Mouse (Mus musculus): ENCODE measurements at regions not wholly inside any gene's neighbourhood (a gene's known extent, or its start where the extent isn't known, plus 50 kb on each side); places are given as distances from the start of the nearest gene placed in this dataset.

GRCm38 (mm10) chr10:95622879-95623517 lies 50.3 kb downstream of the Anapc15-ps start:
- H3K27ac ChIP-seq (replicated peaks; ENCODE audit: low read depth, low read length), result no peak overlapping the region
- ATAC-seq (replicated peaks; ENCODE audit: insufficient number of reproducible peaks, low FRiP score, low TSS enrichment, low read depth) (peak; percentile 29; the same call in 1 of the 2 replicates), DNase-seq (ENCODE audit: low spot score) (no peak)
- no peak overlapping the region for H3K4me2 ChIP-seq (ENCODE audit: low read depth, low read length)
- WGBS, result 6% methylated on average over 2 of the region's 2 CpGs
- no peaks in the 10 kb centered on the region for H3K36me3 ChIP-seq (replicated peaks; ENCODE audit: control insufficient read depth, insufficient read depth, low read depth, low read length)
- H3K4me1 ChIP-seq (ENCODE audit: control insufficient read depth, insufficient read depth, low read length), result no peaks in the 10 kb centered on the region
- no peaks in the 10 kb centered on the region for H3K27me3 ChIP-seq (ENCODE audit: control insufficient read depth, insufficient read depth, low read length)
- H3K4me3 ChIP-seq (ENCODE audit: low read depth, low read length), result no peak overlapping the region
- no peaks in the 10 kb centered on the region for H3K9me3 ChIP-seq (replicated peaks; ENCODE audit: control insufficient read depth, low read length)
- H3K9ac ChIP-seq (replicated peaks; ENCODE audit: low read length), result no peak overlapping the region

GRCm38 (mm10) chr10:95620796-95621195 lies 52.5 kb downstream of the Anapc15-ps start:
- Histone ChIP-seq H3K27ac (replicated peaks; ENCODE audit: low read depth, low read length) (no peak overlapping the region), H3K4me1 (ENCODE audit: control insufficient read depth, insufficient read depth, low read length) (no peaks in the 10 kb centered on the region), H3K4me3 (ENCODE audit: low read depth, low read length) (no peak overlapping the region), H3K9ac (replicated peaks; ENCODE audit: low read length) (no peak overlapping the region), H3K9me3 (replicated peaks; ENCODE audit: control insufficient read depth, low read length) (no peaks in the 10 kb centered on the region), H3K4me2 (ENCODE audit: low read depth, low read length) (no peak overlapping the region), H3K27me3 (ENCODE audit: control insufficient read depth, insufficient read depth, low read length) (no peaks in the 10 kb centered on the region), H3K36me3 (replicated peaks; ENCODE audit: control insufficient read depth, insufficient read depth, low read depth, low read length) (no peaks in the 10 kb centered on the region)
- WGBS, result 96% methylated on average over 3 of the region's 3 CpGs
- ATAC-seq (replicated peaks; ENCODE audit: insufficient number of reproducible peaks, low FRiP score, low TSS enrichment, low read depth) (no peak), DNase-seq (ENCODE audit: low spot score) (no peak)

GRCm38 (mm10) chr10:95619601-95620000 lies 53.6 kb downstream of the Anapc15-ps start:
- DNase-seq (ENCODE audit: low spot score) (no peak), ATAC-seq (replicated peaks; ENCODE audit: insufficient number of reproducible peaks, low FRiP score, low TSS enrichment, low read depth) (no peak)
- Histone ChIP-seq H3K27me3 (ENCODE audit: control insufficient read depth, insufficient read depth, low read length) (no peaks in the 10 kb centered on the region), H3K4me2 (ENCODE audit: low read depth, low read length) (no peak overlapping the region), H3K27ac (replicated peaks; ENCODE audit: low read depth, low read length) (no peak overlapping the region), H3K9ac (replicated peaks; ENCODE audit: low read length) (no peak overlapping the region), H3K4me3 (ENCODE audit: low read depth, low read length) (no peak overlapping the region), H3K4me1 (ENCODE audit: control insufficient read depth, insufficient read depth, low read length) (no peaks in the 10 kb centered on the region), H3K9me3 (replicated peaks; ENCODE audit: control insufficient read depth, low read length) (no peaks in the 10 kb centered on the region), H3K36me3 (replicated peaks; ENCODE audit: control insufficient read depth, insufficient read depth, low read depth, low read length) (no peaks in the 10 kb centered on the region)
- 55% methylated on average over 10 of the region's 10 CpGs for WGBS

GRCm38 (mm10) chr10:95618451-95619079 lies 54.6 kb upstream of the Nudt4 start:
- ATAC-seq (replicated peaks; ENCODE audit: insufficient number of reproducible peaks, low FRiP score, low TSS enrichment, low read depth), result no peak
- no peak overlapping the region for H3K9ac ChIP-seq (replicated peaks; ENCODE audit: low read length)

GRCm38 (mm10) chr10:95616821-95617220 lies 52.9 kb upstream of the Nudt4 start:
- no peaks in the 10 kb centered on the region for H3K36me3 ChIP-seq (replicated peaks; ENCODE audit: control insufficient read depth, insufficient read depth, low read depth, low read length)
- no peak overlapping the region for H3K4me2 ChIP-seq (ENCODE audit: low read depth, low read length)
- H3K4me3 ChIP-seq (ENCODE audit: low read depth, low read length), result no peak overlapping the region
- H3K4me1 ChIP-seq (ENCODE audit: control insufficient read depth, insufficient read depth, low read length), result no peaks in the 10 kb centered on the region
- H3K9me3 ChIP-seq (replicated peaks; ENCODE audit: control insufficient read depth, low read length), result no peaks in the 10 kb centered on the region
- ATAC-seq (replicated peaks; ENCODE audit: insufficient number of reproducible peaks, low FRiP score, low TSS enrichment, low read depth) (no peak), DNase-seq (ENCODE audit: low spot score) (no peak)
- no peak overlapping the region for H3K9ac ChIP-seq (replicated peaks; ENCODE audit: low read length)
- no peaks in the 10 kb centered on the region for H3K27me3 ChIP-seq (ENCODE audit: control insufficient read depth, insufficient read depth, low read length)
- no peak overlapping the region for H3K27ac ChIP-seq (replicated peaks; ENCODE audit: low read depth, low read length)
- 78% methylated on average over 5 of the region's 5 CpGs for WGBS

More at GRCm38 (mm10) chr10:95618451-95619079, 54.6 kb upstream of the Nudt4 start:
- no peaks in the 10 kb centered on the region for H3K9me3 ChIP-seq (replicated peaks; ENCODE audit: control insufficient read depth, low read length)
- no peaks in the 10 kb centered on the region for H3K4me1 ChIP-seq (ENCODE audit: control insufficient read depth, insufficient read depth, low read length)
- H3K4me2 ChIP-seq (ENCODE audit: low read depth, low read length), result no peak overlapping the region
- H3K27me3 ChIP-seq (ENCODE audit: control insufficient read depth, insufficient read depth, low read length), result no peaks in the 10 kb centered on the region
- no peak for DNase-seq (ENCODE audit: low spot score)
- H3K36me3 ChIP-seq (replicated peaks; ENCODE audit: control insufficient read depth, insufficient read depth, low read depth, low read length), result no peaks in the 10 kb centered on the region
- 80% methylated on average over 9 of the region's 9 CpGs for WGBS
- H3K4me3 ChIP-seq (ENCODE audit: low read depth, low read length), result no peak overlapping the region
- no peak overlapping the region for H3K27ac ChIP-seq (replicated peaks; ENCODE audit: low read depth, low read length)

GRCm38 (mm10) chr10:95615849-95616650 lies 52.1 kb upstream of the Nudt4 start:
- 67% methylated on average over 25 of the region's 25 CpGs for WGBS
- no peaks in the 10 kb centered on the region for H3K9me3 ChIP-seq (replicated peaks; ENCODE audit: control insufficient read depth, low read length)
- H3K4me3 ChIP-seq (ENCODE audit: low read depth, low read length), result no peak overlapping the region
- H3K4me1 ChIP-seq (ENCODE audit: control insufficient read depth, insufficient read depth, low read length), result peaks cover 1% of the 10 kb centered on the region; the same call in 1 of the 2 replicates
- H3K4me2 ChIP-seq (ENCODE audit: low read depth, low read length), result no peak overlapping the region
- H3K27me3 ChIP-seq (ENCODE audit: control insufficient read depth, insufficient read depth, low read length), result no peaks in the 10 kb centered on the region
- H3K9ac ChIP-seq (replicated peaks; ENCODE audit: low read length), result no peak overlapping the region
- ATAC-seq (replicated peaks; ENCODE audit: insufficient number of reproducible peaks, low FRiP score, low TSS enrichment, low read depth), result no peak
- H3K27ac ChIP-seq (replicated peaks; ENCODE audit: low read depth, low read length), result no peak overlapping the region
- H3K36me3 ChIP-seq (replicated peaks; ENCODE audit: control insufficient read depth, insufficient read depth, low read depth, low read length), result no peaks in the 10 kb centered on the region
- no peak for DNase-seq (ENCODE audit: low spot score)
